Mouse (Mus musculus) heart, postnatal 10 days (tissue): ENCODE measurements around the gene Tox4. TPM values are rescaled to one million over a fixed set of nuclear protein-coding genes. Genes with fewer than 3 reads are reported as not detected.
"Not testable (repeated sequence)": the region's sequence is repeated elsewhere in the genome, so short reads cannot be mapped to it uniquely, and the experiment has no call there.

Source experiments
- DNase-seq, 2 experiments: peaks; one replicate each; pipeline ENCODE4 v3.0.0; 2021
- intact Hi-C: fragments of 180-260 bp; cut with DNase I; formaldehyde crosslinking; loops from one replicate; pipeline ENCODE4 v1.15.1; 2025
- total RNA-seq, 2 experiments: library from RNA; stranded (reverse); gene quantifications; 2 replicates each; pipeline ENCODE4 v1.2.3; 2021

Tox4 gene
- total RNA-seq = 10 to 100 TPM; 35.5 to 36.8 TPM

DNA sequence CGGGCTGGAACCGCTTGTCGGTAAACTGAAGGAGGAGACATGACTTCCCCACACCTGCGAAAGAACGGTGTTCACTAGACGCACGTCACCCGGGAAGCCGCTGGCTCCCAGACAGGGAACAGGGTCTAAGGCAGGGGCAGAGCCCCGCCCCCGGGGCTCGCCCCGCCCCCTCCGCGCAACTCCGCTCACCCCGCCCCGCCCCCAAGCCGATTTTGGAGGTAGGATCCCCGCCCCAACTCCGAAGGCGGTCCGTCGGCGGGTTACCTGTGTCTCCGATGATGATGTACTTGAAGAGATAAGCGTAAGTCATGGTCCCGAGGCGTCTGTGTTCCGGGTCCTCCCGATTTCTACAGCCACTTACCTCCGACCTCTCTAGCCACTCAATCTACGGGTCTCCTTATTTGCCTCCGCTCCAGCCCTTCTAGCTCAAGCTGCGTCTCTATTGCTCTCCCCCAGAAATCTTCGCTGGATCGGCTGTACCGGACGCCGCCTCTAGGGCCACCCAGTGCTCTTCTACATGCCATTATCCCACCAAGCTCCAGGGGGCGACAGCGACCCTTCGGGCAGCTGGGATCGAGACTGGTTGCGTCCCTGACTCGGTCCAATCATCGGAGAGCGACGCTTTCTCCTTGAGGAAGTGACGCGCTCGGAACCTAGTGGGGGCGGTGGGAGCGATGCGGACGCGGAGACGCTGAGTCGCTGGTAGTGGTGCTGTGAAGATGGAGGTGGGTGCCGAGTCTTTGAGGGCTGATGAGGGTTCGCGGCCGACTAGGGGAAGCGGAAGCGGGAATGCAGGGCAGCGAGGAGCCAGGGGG is at the start of gene Tox4, which contains the start of gene Rab2b:
Tox4 (plus strand) TSS at position 215 of the 815 bp plus-strand sequence.
Rab2b (minus strand) TSS at position 614 of the 815 bp plus-strand sequence.
- intact Hi-C loops = loop anchor here (1.0 to 2.0 kb wide), 3 partner anchors 22 to 40 kb away; partner anchors contain the start of genes Chd8 and Mettl3
- DNase-seq = peak; percentile 99 to 100

DNA sequence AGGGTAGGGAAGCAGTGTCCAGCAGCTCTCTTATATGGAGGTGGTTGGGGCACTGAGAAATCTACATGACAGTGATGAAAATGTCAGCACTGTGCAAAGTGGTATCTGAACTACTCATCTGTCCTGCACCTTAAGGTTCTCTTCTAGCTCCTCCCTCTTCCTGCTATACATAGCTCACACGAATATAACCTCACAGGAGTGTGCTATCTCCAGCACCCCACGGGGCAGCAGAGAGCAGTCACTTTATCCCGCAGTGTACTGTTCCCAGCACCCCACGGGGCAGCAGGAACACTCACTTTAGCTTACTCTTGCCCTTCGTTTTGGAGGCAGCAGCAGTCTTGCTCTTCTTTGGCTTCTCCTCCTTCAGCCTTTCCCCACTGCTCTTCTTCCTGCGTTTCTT is 46.7 kb upstream of the Tox4 start:
- intact Hi-C loops = no loop called here
- DNase-seq = no peak

DNA sequence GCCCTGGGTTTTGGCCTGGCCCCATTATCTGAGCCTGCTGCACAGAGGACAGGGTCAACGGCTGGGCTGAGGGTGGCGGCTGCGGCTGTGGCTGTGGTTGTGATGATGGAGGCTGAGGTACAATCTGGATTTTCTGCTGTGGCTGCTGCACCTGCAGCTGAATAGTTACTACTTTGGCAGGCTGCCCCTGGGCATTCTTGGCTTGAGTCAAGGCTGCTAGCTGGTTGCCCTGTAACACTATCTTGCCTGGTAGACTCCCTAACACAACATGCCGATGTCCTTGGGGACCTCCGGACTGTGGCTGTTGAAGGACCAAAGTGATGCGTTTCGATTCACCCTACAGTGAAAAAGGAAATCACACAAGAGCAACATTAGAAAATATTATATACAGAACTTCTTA is 43.8 kb upstream of the Tox4 start:
- intact Hi-C loops = no loop called here
- peak; percentile 79 to 80 for DNase-seq

DNA sequence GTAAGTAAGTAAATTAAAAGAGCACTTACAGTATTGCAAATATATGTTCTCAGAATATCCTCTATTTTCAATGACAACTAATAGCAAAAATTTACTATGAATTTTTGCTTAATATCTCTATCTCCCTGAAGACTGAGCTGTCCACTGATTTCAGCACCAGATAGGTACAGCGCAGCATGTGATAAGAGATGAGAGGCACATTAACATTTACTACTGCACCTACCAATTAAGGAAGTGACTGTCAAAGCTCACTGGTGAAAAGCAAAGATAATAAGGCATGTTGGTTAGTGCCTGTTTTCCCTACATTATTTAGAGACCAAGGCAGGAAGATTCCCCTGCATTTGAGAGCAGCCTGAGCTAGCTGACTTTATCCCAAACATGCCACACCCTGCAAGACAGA is 42.7 kb upstream of the Tox4 start:
- no peak for DNase-seq
- intact Hi-C loops = no loop called here

DNA sequence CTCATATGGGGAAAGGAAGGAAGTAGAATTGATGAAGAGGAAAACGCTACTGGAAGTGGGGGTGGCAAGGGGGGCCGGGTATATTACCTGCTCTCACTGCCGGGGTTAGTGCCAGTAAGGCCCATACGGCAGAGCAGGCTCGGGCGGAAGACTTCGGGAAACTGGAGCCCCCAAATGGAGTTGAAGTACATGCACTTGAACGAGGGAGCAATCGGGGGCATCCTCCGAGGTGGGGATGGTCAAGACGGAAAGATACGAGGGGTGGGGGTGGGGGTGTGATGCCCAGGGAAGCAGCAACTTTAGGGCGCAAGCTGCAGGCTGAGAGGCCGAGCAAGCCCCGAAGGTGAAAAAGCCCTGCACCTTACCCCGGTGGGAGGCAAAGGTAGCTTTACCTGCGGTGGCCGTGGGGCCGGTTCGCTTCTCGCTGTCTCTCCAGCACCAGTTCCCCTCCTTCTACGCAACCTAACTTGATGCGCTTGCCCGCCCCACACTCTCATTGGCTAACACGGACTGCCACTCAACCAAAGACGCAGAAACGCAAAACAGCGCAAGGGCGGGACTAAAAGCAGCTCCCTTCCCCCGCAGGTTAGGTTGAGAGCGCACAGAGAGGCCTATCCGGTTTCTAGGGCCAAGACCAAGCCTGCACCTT is 34.8 kb upstream of the Tox4 start:
- DNase-seq = peak; percentile 100
- intact Hi-C loops = no loop called here

DNA sequence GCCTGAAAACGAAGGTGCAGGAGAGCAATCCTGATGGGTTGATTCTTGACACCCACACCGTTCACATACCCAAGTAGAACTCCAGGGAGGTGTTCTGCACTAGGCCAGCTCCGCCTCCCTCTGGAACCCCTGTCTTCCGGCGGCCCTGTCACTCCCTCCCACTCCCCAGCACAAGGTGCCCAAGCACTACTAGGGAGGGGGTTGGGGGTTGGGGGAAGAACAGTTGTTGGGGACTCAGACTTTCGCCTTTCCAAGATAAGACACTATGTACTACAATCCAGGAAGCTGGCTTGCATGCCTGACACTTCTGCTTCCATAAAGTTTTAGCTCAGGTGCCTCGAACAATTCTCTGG is 34.3 kb upstream of the Tox4 start:
- intact Hi-C loops = no loop called here
- DNase-seq = no peak

DNA sequence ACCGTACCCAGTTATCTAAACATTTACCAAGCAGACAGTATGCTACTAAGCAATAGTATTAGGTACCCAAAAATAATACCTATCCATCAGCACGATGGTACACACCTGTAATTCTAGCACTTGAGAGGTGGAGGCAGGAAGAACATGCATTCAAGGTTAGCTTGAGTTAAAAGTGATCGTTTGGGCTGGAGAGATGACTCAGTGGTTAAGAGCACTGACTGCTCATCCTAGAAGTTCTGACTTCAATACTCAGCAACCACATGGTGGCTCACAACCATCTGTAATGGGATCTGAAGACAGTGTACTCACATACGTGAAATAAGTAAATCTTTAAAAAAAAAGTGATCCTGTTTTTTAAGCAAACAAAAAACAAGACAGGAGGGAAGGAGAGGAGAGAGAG is 32.8 kb upstream of the Tox4 start:
- no peak for DNase-seq
- intact Hi-C loops = no loop called here

DNA sequence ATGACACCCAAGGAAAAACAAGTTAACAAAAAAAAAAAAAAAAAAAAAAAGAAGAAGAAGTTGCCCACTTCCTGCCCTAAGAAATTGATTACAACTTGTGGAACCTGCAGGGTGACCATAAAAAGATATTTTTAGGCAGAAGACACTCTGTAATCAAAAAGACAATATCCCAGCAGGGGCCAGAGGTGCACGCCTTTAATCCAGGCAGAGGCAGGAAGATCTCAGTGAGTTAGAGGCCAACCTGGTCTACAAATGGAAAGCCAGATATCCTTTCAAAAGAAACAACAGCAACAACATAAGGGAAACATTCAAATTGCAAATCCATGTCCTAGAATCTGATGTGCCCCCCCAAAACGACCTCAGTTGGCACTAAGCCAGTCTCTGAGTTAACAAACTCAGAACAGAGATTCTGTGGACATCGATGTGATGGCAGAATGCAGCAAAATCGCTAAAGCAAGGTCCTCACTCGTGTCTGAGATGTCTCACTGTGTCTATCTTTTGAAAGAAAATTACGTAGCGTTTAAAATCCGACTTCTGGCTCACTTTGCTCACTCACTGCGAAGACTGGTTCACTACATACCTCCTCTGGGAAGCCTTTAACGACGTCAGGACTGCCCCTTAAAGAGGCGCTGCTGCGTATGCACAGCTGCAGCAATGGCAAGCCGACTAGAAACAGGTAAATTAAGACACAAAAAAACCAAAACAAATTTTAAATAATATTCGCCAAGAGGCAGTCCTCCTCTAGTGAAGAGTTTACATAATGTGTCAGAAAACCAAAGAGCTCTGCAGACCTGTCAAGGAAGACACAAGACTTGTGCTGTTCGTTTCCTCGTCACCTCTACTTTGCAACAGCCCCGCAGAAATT is 22.4 kb upstream of the Tox4 start:
- intact Hi-C loops = loop anchor here (2.0 kb wide), 1 partner anchor 22 kb away; the partner anchor contains the start of genes Rab2b and Tox4
- peak in 1 of 2 experiments; percentile 21 for DNase-seq

DNA sequence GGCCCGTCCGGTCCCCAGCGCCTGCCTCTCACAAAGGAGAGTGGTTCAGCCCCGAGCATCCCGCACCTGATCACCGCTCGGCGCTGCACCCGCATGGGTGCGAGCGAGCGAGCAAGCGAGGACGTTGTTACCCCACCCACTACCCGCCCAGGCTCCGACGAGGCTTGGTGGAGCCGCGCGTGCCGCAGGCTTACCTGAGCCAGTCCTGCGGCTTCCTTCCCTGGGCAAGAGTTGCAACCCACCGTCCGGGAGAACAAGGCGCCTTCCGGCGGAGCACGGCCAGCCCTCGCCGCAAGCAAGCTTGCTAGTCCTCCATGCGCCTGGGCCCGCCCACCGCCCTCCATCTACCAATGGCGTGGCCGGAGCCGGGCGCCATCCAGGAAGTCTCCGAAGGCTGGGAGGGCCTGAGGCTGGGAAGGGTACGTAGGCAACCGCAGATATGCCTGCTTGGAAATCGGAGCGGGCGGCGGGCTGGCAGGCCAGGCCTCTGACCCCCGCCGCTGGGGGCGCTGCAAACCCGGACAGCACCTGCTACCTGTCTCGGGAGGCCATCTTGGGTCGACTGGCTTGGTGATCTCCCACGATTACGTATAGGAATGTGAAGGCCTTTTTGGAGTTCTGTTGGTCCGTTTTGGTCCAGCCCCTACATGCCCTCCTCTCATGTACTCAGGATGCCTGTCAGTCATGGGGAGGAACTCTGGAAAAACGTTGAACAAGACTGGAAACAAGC is 21.3 kb upstream of the Tox4 start, which contains the start of gene Chd8:
Chd8 (minus strand) TSS at position 297 of the 730 bp plus-strand sequence.
- intact Hi-C loops = loop anchor here (2.0 kb wide), 1 partner anchor 21 kb away; the partner anchor contains the start of genes Rab2b and Tox4
- peak; percentile 98 for DNase-seq

DNA sequence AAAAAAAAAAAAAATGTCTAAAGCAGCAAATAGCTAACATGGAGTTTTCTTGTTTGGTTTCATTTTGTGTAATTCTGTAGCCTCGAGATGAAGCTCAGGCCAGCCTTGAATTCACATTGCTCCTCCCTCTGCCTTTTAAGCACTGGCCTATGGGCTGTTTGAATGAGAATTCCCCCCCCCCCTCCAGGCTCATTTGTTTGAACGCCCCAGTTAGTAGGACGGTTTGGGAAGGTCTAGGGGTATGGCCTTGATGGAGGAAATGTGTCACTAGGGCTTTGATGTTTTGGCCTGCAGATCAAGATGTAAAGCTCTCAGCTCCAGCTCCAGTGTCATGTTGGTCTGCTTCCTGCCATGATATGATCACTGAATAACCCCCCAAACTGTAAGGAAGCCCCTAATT is 6.2 kb upstream of the Tox4 start:
- intact Hi-C loops = no loop called here
- no peak for DNase-seq

DNA sequence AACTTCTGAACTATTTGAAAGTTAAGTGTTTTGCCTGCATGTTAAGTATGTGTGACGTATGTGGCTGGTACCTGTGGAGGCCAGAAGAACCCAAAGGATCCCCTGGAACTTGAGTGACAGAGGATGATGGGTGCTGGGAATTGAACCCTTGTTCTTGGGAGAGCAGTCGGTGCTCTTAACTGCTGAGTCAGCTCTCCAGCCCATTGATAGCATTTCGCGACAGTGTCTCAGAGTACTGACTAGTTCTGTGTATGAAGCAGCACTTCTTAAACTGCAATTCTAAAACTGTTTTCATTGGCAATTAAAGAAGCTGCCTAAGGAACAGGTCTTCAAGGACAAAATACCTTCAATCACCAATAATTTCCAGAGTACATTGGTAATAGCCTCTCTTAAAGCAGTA is 1.7 kb upstream of the Tox4 start:
- intact Hi-C loops = no loop called here
- no peak for DNase-seq

DNA sequence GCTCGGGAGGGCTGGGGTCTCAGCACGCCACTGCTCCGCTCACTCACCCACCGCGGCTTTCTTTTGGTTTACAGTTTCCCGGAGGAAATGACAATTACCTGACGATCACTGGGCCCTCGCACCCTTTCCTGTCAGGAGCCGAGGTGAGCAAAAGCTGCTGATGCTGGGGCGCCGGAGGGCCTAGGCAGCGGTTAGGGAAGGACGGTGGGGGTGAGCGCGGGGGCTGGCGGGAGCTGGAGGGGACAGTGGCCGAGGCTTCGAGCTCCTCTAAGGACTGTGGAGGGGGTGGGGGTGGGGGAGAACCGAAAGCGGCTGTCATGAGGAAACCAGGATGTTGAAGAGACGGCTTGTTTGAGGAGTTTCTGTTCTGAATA is 788 bp downstream of the Tox4 start:
- DNase-seq = no peak
- intact Hi-C loops = loop anchor here (1.0 to 2.0 kb wide), 3 partner anchors 23 to 40 kb away; partner anchors contain the start of genes Chd8 and Mettl3

DNA sequence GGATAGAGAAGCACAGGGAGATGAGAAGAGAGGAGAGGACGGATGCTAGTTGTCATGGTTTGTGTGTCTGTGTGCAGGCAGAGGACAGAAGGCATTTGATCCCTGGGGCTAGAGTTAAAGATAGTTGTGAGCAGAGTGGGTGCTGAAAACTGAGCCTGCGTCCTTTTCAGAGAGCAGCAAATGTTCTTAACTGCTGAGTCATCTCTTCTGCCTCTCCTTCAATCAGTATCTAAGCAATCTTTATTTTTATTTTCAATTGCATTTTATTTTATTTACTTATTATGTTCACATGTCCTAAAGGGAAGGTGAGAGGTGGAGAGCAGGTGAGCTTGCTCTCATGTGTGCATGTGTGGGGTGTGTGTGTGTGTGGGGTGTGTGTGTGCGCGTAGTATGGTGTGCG is 4.7 kb downstream of the Tox4 start:
- DNase-seq = no peak
- intact Hi-C loops = no loop called here

DNA sequence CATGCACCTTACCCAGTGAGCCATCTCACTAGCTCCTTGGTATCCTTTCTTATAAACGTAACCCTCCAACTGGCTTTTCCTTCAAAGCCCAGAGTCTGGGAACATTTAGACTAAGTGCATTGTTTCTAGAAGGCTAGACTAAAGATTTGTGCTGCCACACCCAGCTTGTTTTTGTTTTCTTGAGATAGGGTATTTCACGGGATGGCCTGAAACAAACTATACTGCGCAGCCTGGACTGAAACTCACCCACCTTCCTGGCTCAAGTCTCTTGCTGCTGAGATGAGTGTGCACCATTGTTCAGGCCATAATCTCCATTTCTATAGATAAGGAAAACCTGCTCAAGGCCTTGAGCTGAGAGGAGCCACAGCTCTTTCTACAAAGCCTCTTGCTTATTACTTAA is 5.2 kb downstream of the Tox4 start:
- no peak for DNase-seq
- intact Hi-C loops = no loop called here

DNA sequence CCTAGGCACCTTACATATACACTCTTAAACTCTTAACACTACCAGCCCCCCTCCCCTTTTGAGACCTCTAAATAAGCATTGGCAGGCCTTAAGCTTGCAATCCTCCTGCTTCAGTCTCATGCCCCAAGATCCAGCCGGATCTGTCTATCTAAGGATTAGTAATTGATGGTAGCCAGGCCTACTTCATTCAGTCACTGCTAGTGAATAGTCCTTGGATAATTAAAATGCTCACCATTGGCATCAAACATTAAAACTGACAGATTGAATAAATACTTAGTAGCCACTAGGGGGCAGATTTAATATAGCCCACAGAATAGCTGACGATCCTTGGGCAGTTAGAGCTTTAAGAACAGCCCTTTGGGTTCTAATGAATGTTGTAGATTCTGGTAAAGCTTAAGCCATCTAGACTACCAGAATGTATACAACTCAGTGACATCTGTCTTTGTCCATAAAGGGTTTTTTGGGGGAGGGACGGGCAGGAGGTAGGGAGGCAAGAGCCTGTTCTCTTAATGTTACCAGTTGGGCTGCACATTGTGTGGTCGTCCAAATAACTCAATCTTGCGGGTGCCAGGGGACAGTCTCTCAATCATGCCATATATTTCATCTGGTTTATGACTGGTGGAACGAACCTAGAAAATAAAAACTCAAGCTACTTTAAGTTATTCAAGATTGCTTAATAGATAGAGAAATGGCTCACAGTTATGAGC is 16.8 kb downstream of the Tox4 start:
- no peak for DNase-seq

DNA sequence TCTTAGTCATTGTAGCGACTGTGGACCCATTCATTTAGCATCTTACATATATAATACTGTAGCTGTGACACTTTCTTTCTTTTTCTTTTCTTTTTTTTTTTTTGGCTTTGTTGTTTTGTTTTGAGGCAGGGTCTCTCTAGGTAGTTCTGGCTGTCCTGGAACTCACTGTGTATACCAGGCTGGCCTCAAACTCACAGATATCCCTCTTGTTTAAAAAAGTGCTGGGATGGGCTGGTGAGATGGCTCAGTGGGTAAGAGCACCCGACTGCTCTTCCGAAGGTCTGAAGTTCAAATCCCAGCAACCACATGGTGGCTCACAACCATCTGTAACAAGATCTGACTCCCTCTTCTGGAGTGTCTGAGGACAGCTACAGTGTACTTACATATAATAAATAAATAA is 24.6 kb downstream of the Tox4 start:
- intact Hi-C loops = loop anchor here (10.0 kb wide), 1 partner anchor 419 kb away; the partner anchor contains the start of gene Mettl17
- not testable (repeated sequence) for DNase-seq

More for the DNA sequence above, 16.8 kb downstream of the Tox4 start:
- intact Hi-C loops = loop anchor here (1.0 kb wide), 1 partner anchor 43 kb away; no protein-coding TSS in a partner anchor

DNA sequence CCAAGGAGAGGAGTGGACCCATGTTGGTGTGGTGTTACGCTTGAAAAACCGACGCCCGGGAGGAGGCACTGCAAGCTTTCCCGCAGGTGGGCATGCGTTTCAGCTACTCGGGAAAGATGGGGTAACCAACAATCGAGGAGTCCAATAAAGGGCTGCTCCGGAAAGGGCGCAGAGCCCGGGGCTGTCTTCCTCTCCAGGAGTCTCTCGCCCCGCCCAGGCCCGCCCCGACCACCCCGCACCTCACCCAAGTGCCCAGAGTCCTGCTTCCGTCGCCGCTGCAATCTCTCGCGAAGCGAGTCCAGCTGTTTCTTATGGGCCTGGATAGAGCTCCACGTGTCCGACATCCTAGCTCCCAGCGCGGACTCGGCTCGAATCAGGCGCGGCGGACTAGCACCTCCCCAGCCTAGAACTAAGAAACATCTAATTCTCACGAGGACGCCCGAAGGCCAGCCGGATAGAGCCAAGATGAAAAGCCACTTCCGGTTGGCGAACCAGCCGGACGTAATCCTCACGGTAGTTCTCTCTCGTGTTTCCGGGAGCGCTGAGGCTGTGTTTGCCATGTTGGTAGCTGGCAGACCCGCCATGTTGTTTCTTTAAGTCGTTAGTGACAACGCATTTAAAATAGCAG is 25.8 kb downstream of the Tox4 start, which contains the start of gene Mettl3:
Mettl3 (minus strand) TSS at position 485 of the 628 bp plus-strand sequence.
- intact Hi-C loops = loop anchor here (2.0 to 10.0 kb wide), 2 partner anchors 26 to 420 kb away; partner anchors contain the start of genes Mettl17, Rab2b and Tox4
- DNase-seq = peak; percentile 94

DNA sequence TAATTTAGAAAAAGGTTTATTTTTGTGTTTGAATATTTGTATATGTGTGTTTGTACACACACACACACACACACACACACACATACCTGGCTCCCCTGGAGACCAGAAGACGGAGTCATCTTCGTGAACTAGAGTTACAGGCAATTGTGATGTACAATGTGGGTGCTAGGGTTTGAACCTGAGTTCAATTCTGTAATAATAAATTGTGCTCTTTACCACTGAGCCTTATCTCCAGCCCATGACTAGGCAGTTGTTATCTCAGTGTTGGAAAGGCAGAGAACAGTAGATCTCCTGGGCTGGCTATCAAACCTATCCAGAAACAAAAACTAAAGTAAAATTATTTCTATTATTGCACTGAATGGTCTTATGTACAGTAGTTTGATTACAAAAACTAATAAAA is 27.2 kb downstream of the Tox4 start:
- no peak for DNase-seq
- intact Hi-C loops = loop anchor here (10.0 kb wide), 1 partner anchor 421 kb away; the partner anchor contains the start of gene Mettl17

DNA sequence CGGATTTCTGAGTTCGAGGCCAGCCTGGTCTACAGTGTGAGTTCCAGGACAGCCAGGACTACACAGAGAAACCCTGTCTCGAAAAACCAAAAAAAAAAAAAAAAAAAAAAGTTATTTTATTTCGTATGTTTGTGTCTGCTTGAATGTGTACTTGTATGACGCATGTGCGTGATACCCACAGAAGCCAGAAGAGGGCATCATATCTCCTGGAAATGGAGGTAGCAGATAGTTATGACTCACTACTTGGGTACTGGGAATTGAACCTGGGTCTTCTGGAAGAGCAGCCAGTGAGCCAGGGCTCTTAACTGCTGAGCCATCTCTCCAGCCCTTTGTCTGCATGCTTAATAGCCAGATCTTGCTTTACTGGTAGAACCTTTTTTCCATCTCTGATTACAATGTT is 31.4 kb downstream of the Tox4 start:
- DNase-seq, intact Hi-C loops: not testable (repeated sequence)
